Mouse (Mus musculus) bone marrow, adult 2 months (tissue): ENCODE data around the gene Aif1. TPM values are rescaled to one million over a fixed set of nuclear protein-coding genes. Genes with fewer than 3 reads are reported as not detected.

Experiments
- H3K27ac ChIP-seq: fragments of 200-500 bp; 2 replicates; pipeline ENCODE4 v1.5.1; 2012; ENCODE audit warnings: low read depth, mild to moderate bottlenecking, control low read depth, inconsistent platforms, low read length; ENCODE audit not compliant: control insufficient read depth, poor library complexity, insufficient read depth
- H3K4me1 ChIP-seq: fragments of 200-500 bp; 2 replicates; pipeline ENCODE4 v1.6.1; 2011; ENCODE audit warnings: low read length; ENCODE audit not compliant: control insufficient read depth, insufficient read depth
- H3K4me3 ChIP-seq: fragments of 200-500 bp; replicated peaks from 2 replicates; pipeline ENCODE3; 2011; ENCODE audit warnings: mild to moderate bottlenecking, low read depth, low read length, control low read depth; ENCODE audit not compliant: control insufficient read depth
- CTCF ChIP-seq: fragments of 200-500 bp; IDR thresholded peaks from 2 replicates; pipeline ENCODE4 v1.5.1; 2011; ENCODE audit warnings: low read length, control low read depth; ENCODE audit not compliant: control insufficient read depth, insufficient read depth
- POLR2A ChIP-seq: fragments of 200-500 bp; IDR thresholded peaks from 2 replicates; pipeline ENCODE4 v1.6.1; 2011; ENCODE audit warnings: low read depth, mild to moderate bottlenecking, control low read depth, low read length, borderline replicate concordance; ENCODE audit not compliant: control insufficient read depth
- WGBS: fragments of 180-500 bp; shearing (Covaris S2); methylation state at CpG from one replicate; pipeline ENCODE4 v1.1.7; 2018; 5-methylcytosine and 5-hydroxymethylcytosine counted together
- polyA plus RNA-seq: library from polyadenylated mRNA; stranded (reverse); fragments of >200 nt; gene quantifications from 2 replicates; pipeline ENCODE4 v1.2.4, GENCODE M21; 2011; ENCODE audit warnings: low replicate concordance; ENCODE audit not compliant: missing spikeins, insufficient read depth, insufficient read length

Aif1 gene
- polyA plus RNA-seq, 1 experiment: 48.9 TPM

- WGBS: 62% methylated on average over 6 of the region's 6 CpGs
- H3K4me1 ChIP-seq: peaks cover 4% of the 10 kb centered on the region
- TF ChIP-seq CTCF (no peak), POLR2A (no peak)
- no peak overlapping the region for H3K27ac ChIP-seq
- H3K4me3 ChIP-seq: no peak overlapping the region
Observed at GRCm38 (mm10) chr17:35175382-35175781, 486 bp downstream of the Aif1 start.

GRCm38 (mm10) chr17:35174201-35174977, 1.5 kb downstream of the Aif1 start:
- 44% methylated on average over 8 of the region's 8 CpGs for WGBS
- H3K4me1 ChIP-seq: peaks cover 4% of the 10 kb centered on the region
- TF ChIP-seq POLR2A (no peak), CTCF (no peak)
- H3K4me3 ChIP-seq: no peak overlapping the region
- H3K27ac ChIP-seq: no peak overlapping the region

- H3K27ac ChIP-seq: peak overlapping the region; percentile 72
- WGBS: 56% methylated on average over 3 of the region's 3 CpGs
Observed at GRCm38 (mm10) chr17:35173329-35173728, 2.5 kb downstream of the Aif1 start.

GRCm38 (mm10) chr17:35172445-35173234, 3.2 kb downstream of the Aif1 start:
- Histone ChIP-seq H3K4me3 (no peak overlapping the region), H3K27ac (peak overlapping the region; percentile 72), H3K4me1 (peaks cover 4% of the 10 kb centered on the region)
- TF ChIP-seq CTCF (no peak), POLR2A (no peak)
- WGBS: 47% methylated on average over 11 of the region's 11 CpGs

More at GRCm38 (mm10) chr17:35173329-35173728, 2.5 kb downstream of the Aif1 start:
- no peak overlapping the region for H3K4me3 ChIP-seq
- H3K4me1 ChIP-seq: peaks cover 4% of the 10 kb centered on the region
- TF ChIP-seq POLR2A: no peak
- TF ChIP-seq CTCF: no peak

GRCm38 (mm10) chr17:35168541-35169207, 7.2 kb downstream of the Aif1 start:
- H3K4me3 ChIP-seq: no peak overlapping the region
- WGBS: 15% methylated on average over 4 of the region's 4 CpGs
- no peak overlapping the region for H3K27ac ChIP-seq
- peaks cover 5% of the 10 kb centered on the region for H3K4me1 ChIP-seq
- TF ChIP-seq CTCF: no peak
- no peak for TF ChIP-seq POLR2A

GRCm38 (mm10) chr17:35167794-35168193, 8.1 kb downstream of the Aif1 start:
- peaks cover 5% of the 10 kb centered on the region for H3K4me1 ChIP-seq
- TF ChIP-seq POLR2A (no peak), CTCF (no peak)
- H3K27ac ChIP-seq: no peak overlapping the region
- 73% methylated on average over 7 of the region's 7 CpGs for WGBS
- H3K4me3 ChIP-seq: no peak overlapping the region

DNA sequence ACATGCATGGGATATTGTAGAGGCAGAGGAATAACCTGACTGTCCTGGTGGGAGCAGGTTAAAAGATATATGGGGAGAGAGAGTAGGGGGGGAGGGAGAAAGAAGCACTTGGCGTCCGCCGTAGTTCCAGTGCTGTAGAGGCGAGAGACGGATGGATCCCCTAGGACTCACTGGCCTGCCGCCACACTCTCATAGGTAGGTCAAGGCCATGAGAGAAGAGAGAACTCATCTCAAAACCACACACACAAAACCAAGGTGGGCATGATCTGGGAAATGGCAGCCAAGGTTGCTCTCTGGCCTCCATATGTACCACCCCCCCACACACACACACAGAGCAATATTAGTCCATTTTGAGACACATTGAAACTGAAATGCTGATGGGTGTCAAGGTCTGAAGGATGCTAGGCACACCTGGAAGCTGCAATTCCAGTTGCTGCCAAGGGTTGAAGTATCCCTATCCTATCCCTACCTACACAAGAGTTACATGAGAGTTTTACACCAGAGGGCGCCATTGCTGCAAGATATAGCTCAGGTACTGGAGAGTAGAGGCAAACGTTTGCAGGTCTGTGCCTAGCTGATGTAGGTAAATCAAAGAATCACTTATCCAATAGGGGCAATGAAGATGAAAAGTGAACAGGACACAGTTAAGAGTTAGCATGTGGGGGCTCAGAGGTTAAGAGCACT, 9.4 kb downstream of the Aif1 start:
- TF ChIP-seq CTCF (peak; percentile 43; the same call in 1 of the 2 replicates), POLR2A (no peak)
- 70% methylated on average over 8 of the region's 8 CpGs for WGBS
- Histone ChIP-seq H3K27ac (no peak overlapping the region), H3K4me1 (peaks cover 4% of the 10 kb centered on the region; the same call in 1 of the 2 replicates), H3K4me3 (no peak overlapping the region)
